Mouse (Mus musculus) skeletal muscle tissue, adult 2 months (tissue): ENCODE results near the gene Gphb5.
A peak's percentile ranks its signal among the peaks of the same experiment; 100 is the strongest.
"Not testable (repeated sequence)": the region's sequence is repeated elsewhere in the genome, so short reads cannot be mapped to it uniquely, and the experiment has no call there.

Experiments
- DNase-seq: peaks from one replicate; pipeline ENCODE4 v3.0.0-alpha.2; 2012; ENCODE audit warnings: low read depth, low spot score

Gene Gphb5

DNA sequence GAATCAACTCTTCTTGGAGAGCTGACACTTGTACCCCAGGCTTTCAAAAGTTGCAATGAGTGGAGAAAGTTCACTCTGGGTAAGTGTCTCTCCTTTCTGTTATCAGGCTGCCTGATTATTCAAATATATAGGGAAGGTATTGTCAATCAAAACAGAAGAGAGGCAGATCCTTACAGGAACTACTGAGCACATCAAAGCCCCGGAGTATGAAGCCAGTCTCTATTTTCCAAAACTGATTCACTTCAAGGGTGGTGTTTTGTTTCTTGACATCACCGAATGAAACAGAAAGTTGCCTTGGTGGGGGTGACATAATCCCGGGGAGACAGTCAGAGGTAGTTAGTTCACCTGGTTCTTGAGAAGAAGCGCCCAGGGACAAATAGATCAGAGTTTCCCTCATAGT is at the start of gene Gphb5:
Gene Gphb5, minus strand, starts transcription at position 101 of the 400 bp plus-strand sequence.
- no peak for DNase-seq

DNA sequence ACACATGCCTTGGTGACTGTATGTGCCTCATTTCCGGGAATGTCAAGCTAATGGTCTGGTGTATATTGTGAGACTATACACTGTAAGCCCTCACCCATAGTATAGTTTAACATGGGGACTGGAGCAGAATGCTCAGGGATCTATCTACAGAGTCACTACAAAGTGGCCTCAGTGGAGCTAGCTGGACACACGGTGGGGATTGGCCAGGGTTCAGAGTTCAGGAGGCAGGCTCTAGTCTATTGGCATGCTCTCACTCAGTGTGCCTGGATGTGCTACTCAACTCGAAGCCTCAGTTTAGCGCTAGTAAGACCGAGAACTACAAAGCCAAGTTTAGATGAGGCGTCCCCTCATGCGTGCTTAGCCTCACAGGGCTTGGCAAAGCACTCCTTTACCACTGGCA is 49.6 kb upstream of the Gphb5 start:
- no peak for DNase-seq

DNA sequence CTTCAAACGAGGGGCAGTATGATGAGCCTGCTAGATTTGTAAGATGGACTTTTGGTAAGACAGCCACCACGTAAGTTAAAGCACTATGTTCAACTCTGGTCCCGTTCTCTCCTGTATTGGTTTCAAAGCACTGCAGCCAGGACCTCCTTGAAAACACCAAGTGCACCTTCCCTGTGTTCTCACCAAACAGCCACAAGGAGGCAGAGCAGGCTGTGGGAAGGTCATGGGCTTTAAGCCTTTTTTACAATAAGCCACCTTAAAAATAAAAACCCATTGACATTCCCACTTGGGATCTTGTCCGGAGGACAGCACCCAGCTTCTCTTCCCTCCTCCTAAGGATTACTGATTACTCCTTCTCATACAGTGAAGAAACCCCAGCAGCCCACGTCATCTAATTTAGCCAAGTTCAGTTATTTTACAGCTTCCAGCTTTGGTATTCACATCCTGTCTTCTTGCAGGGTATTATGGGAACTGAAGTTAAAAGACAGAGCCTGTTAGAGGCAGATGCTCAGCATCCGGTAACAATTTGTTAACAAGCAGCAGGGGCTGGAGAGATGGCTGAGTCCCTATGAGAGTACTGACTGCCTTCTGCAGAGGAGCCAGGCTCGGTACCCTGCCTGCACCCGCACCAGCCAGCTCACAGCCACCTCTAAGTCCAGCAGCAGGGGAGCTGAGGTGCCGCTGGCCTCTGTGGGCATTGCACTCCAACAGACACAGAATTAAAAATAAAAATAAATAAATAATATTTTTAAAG is 47.6 kb upstream of the Gphb5 start:
- peak; percentile 18 for DNase-seq

DNA sequence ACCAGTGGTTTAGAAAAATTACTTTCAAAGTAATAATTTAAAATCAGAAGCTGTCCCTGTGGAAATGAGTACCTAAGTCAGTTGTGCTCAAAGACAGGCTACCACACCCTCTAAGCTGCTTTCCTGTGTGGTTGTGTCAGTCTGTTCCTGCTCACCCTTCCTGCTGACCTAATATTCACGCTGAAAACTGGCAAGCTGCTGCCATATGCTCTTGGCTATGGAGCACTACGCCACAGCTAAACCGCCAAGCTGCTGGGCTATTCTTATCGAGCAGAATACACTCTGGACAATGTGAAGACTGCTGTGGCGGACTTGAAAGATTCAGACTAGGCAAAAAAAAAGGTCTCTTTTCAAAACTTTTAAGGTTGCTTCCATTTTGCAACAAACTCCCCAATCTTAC is 44.0 kb upstream of the Gphb5 start:
- DNase-seq = no peak

- DNase-seq = no peak
Observed at GRCm38 (mm10) chr12:75459656-75460055, 43.1 kb upstream of the Gphb5 start.

GRCm38 (mm10) chr12:75453441-75453840 is 36.9 kb upstream of the Gphb5 start:
- DNase-seq = no peak

DNA sequence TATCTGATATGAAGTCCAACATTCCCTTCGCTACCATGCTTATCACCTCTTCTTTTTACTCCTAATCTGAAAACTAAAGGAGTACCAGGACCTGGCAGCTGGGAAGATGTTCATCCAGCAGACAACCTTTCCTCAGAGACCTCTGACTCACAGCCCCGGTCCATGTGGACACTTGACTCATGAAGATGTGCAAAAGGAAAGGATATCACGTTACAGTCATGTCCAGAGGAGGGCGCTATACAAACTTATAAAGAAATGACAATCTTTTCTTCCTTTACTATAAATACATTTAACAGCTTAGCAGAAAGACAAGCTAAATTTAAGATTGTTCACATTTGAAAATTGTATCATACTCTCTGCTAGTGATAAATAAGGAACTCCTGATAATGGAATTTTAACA is 36.4 kb upstream of the Gphb5 start:
- no peak for DNase-seq

DNA sequence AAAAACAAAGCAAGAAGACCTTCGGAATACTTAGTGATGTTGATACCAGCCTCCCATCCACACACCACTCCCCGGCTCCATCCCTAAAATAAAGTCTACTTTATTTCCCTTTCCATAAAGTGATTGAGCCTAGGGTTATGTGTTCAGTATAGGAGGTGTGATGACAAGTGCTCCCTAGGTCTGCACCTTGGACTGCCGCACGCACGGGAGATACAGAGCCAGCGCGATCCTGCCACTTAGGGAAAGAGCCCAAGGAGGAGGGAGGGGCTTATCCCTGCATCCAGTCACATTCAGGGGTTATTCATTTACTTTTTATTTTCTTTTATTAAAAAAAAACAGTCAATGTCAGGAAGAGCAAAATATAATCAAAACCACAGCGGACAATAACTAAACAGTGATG is 34.0 kb upstream of the Gphb5 start:
- DNase-seq = no peak

GRCm38 (mm10) chr12:75450011-75450410 is 33.4 kb upstream of the Gphb5 start:
- no peak for DNase-seq

DNA sequence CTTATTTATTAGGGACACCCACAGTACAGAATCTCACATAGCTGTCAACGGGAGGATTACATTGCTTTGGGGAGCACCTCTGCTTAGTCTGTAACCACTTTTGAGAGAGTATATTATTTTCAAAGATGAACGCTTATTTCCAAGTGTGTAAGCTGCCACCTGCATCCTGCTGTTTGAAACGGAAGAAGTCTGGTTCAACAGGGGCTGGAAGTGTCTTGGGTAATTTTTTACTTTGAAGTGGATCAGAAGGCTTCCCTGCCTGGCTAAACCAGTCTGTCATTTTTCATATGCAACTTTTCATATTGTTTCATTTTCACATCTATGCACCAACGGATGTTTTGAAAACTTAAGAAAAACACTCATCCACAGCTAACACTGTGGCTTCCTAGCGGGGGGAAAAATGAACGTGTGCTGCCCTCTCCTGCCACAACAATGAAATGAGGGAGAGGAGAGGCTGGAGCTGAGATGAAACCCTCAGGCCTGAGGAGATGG is 32.9 kb upstream of the Gphb5 start:
- DNase-seq = no peak

DNA sequence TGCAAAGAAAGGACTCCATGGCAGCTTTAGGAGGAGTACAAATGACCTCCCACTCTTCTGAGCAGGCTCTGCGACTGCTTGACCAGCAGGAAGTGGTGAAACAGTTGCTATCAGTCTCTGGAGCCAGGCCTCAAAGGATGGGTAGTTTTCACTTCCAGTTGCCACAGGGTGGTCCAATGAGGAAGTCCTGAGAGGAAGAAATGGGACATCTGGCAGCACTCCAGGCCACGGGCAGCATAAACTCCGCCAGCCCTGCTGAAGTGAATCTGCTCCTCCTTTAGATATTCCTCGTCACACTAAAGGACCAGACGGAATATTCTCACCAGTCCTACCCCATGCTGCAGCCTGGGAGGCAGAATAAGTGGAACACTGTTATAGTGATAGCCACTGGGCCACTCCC is 32.3 kb upstream of the Gphb5 start:
- peak; percentile 36 for DNase-seq

DNA sequence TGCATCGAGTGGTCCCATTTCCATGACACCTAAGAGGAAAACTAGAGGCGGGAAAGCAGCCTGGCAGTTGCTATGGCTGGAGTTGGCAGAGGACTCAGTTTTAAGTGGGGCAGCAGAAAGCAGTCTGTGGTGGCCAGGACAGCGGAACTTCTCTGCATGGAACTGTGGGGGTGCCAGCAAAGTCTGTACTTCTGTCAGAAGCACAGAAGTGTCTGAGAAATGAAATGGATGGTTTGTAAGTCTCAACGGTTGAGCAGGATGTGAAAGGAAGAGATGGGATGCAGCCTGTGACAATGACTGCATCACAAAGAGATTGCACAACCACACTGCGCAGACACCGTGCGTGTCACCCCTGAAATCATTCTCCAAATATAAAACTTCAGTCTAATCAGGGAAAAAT is 29.7 kb upstream of the Gphb5 start:
- no peak for DNase-seq

- DNase-seq = not testable (repeated sequence)
Observed at GRCm38 (mm10) chr12:75432400-75432799, 15.8 kb upstream of the Gphb5 start.

GRCm38 (mm10) chr12:75429685-75430396 is 13.3 kb upstream of the Gphb5 start:
- no peak for DNase-seq

DNA sequence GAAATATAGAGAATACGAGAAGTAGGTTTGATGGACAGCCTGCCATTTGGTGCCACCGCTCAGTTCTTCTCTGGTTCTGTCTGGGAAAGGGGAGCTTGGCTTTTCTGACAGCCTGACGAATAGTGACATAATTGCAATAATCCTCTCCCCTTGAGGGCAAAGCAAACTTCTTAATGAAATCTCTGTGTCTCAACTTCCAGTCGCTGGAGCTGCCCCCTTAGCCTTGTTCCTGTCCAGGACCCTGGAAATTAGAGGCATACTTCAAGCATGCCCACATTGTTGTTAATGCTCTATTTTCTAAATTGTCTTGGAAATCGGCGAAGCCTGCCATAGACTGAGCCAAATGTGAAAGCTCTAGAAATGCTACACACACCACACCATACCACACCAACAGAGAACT is 12.1 kb upstream of the Gphb5 start:
- no peak for DNase-seq

DNA sequence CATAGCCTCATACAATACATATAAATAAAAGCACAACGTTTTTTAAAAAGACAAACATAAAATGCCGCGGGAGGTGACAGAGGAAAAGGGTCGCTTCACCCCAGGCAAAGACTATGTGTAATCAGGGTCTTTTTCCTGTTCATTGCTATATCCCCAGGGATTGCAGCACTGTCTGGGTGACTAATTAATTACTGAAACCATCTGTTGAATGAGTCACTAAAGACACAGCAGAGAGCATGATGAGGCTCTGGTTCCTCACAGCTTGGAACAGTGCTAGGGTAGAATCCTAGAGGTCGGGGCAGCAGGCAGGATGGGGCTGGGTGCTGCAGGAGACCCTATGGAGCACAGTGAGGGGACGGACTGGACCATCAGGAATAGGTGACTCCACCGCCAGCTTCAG is 9.3 kb upstream of the Gphb5 start:
- no peak for DNase-seq

DNA sequence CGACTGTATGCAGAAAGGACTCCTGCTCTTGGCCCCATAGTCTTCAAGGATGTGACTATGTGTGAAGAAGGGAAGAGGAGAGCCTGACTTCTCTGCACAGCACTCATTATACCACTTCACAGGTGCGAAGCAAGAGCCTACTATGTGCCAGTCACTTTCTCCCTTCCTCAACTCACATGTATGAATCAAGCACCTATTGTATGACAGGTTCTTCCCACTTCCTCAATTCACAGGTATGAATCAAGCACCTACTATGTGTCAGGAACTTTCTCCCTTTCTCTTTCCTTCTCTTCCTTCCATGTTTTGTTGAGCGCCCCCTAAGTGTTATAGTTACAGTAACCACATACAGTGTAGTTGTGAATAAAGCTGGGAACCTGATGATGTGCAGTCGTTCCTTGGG is 8.2 kb upstream of the Gphb5 start:
- no peak for DNase-seq

- DNase-seq = no peak
Observed at GRCm38 (mm10) chr12:75424359-75424758, 7.8 kb upstream of the Gphb5 start.

DNA sequence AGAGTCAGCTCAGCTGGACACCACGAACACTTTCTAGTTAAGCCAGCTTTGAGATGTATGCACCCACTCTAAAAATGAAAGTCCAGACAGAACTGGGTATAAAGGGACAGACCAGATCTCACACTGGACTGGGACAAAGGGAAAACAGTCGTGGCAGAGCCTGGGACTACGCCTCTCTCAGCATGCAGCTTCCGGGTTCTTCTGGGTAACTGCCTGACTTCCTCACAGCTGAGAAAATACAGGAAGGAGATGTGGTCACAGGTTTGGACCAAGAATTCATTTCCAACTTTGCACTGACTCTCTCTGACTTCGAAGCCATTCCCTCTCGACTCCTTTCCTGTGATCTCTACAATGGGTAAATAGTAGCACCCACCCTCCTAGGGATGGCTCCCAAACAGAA is 1.6 kb downstream of the Gphb5 start:
- DNase-seq = no peak

DNA sequence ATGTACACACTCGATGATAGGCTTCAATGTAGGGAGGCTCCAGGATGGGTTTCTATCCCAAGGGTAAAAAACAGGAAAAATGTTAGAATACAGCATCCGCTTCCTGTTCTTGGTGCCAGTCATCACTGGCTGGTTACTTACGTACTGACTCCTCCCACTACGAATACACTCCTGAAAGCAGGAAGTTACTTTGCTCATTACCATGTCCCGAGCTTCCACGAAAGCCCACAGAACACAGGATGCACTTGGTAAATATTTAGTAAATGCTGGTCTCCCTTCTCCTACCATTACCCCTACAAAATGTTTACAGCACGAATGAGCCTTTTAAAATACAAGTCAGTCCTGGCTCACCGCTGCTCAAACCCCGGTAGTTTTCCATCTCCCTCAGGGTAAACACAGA is 3.6 kb downstream of the Gphb5 start:
- no peak for DNase-seq

DNA sequence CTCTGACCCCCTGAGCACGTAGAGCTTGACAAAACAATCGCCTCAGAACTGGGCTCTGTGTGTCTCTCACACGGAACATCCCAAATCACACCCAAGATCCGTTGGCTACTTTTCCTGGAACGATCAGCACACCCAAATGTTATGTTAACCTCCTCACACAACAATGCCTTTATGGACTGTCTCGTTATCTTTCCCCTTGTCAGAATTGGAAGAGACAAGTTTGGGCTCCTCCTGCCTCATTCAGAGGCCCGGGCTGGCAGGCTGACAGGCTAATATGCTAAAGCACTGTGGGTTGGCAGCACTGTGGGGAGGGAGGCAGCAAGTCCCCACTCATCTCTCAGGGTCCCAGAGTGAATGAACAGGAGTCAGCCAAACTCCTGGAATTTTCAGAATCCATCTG is 19.5 kb downstream of the Gphb5 start:
- DNase-seq = no peak

GRCm38 (mm10) chr12:75396616-75397015 is 20.0 kb downstream of the Gphb5 start:
- no peak for DNase-seq
